Mouse (Mus musculus): Measurements from ENCODE around the gene Vkorc1. TPM values are rescaled to one million over a fixed set of nuclear protein-coding genes. Genes with fewer than 3 reads are reported as not detected.

Gene Vkorc1
- polyA plus RNA-seq, 1 experiment from 2014 or later = 81.7 TPM

- peaks cover 45% of the 10 kb centered on the region for H3K36me3 ChIP-seq
- no peak for ATAC-seq (ENCODE audit: insufficient number of reproducible peaks, insufficient read depth, low FRiP score, low TSS enrichment, low read depth)
- WGBS = 88% methylated on average over 12 of the region's 12 CpGs
Measured at GRCm38 (mm10) chr7:127915293-127915692, 19.9 kb upstream of the Vkorc1 start.

GRCm38 (mm10) chr7:127912938-127913337 lies 17.5 kb upstream of the Vkorc1 start:
- Histone ChIP-seq H3K4me2 (peak overlapping the region; percentile 68), H3K27me3 (no peaks in the 10 kb centered on the region), H3K36me3 (peaks cover 49% of the 10 kb centered on the region), H3K9ac (replicated peaks) (peak overlapping the region; percentile 76), H3K9me3 (no peaks in the 10 kb centered on the region), H3K27ac (peak overlapping the region; percentile 93), H3K4me1 (replicated peaks) (peaks cover 4% of the 10 kb centered on the region; the same call in 1 of the 2 replicates), H3K4me3 (replicated peaks) (peak overlapping the region; percentile 94)
- ATAC-seq (ENCODE audit: insufficient number of reproducible peaks, insufficient read depth, low FRiP score, low TSS enrichment, low read depth) = no peak
- 32% methylated on average over 4 of the region's 4 CpGs for WGBS

More at GRCm38 (mm10) chr7:127915293-127915692, 19.9 kb upstream of the Vkorc1 start:
- no peak overlapping the region for H3K4me2 ChIP-seq
- H3K9ac ChIP-seq (replicated peaks) = no peak overlapping the region
- H3K9me3 ChIP-seq = no peaks in the 10 kb centered on the region
- H3K27me3 ChIP-seq = no peaks in the 10 kb centered on the region
- no peak overlapping the region for H3K4me3 ChIP-seq (replicated peaks)
- peaks cover 4% of the 10 kb centered on the region; the same call in 1 of the 2 replicates for H3K4me1 ChIP-seq (replicated peaks)
- no peak overlapping the region for H3K27ac ChIP-seq

- Histone ChIP-seq H3K4me3 (replicated peaks) (peak within 1 kb of the TSS; percentile 94), H3K36me3 (peaks cover 50% of the 10 kb centered on the region), H3K27ac (peak within 1 kb of the TSS; percentile 93), H3K4me2 (peak within 1 kb of the TSS; percentile 68), H3K9me3 (no peaks in the 10 kb centered on the region), H3K27me3 (no peaks in the 10 kb centered on the region), H3K4me1 (replicated peaks) (peaks cover 4% of the 10 kb centered on the region; the same call in 1 of the 2 replicates), H3K9ac (replicated peaks) (peak within 1 kb of the TSS; percentile 76)
- ATAC-seq (ENCODE audit: insufficient number of reproducible peaks, insufficient read depth, low FRiP score, low TSS enrichment, low read depth) = peak; percentile 92
- WGBS = under 1% methylated on average over 40 of the region's 40 CpGs
Measured at GRCm38 (mm10) chr7:127912190-127912871, 16.9 kb upstream of the Vkorc1 start, which contains the start of gene Kat8. TSS of gene Kat8 (plus strand) at chr7:127912516.

GRCm38 (mm10) chr7:127908656-127909055 lies 13.2 kb upstream of the Vkorc1 start:
- WGBS = 93% methylated on average over 4 of the region's 4 CpGs
- ATAC-seq (ENCODE audit: insufficient number of reproducible peaks, insufficient read depth, low FRiP score, low TSS enrichment, low read depth) = no peak
- peaks cover 15% of the 10 kb centered on the region for H3K4me1 ChIP-seq (replicated peaks)
- H3K4me3 ChIP-seq (replicated peaks) = no peak overlapping the region
- H3K27me3 ChIP-seq = no peaks in the 10 kb centered on the region
- H3K36me3 ChIP-seq = peaks cover 52% of the 10 kb centered on the region
- H3K9ac ChIP-seq (replicated peaks) = no peak overlapping the region
- no peak overlapping the region for H3K27ac ChIP-seq
- H3K4me2 ChIP-seq = no peak overlapping the region
- H3K9me3 ChIP-seq = no peaks in the 10 kb centered on the region

- WGBS = 93% methylated on average over 12 of the region's 12 CpGs
- Histone ChIP-seq H3K4me2 (no peak overlapping the region), H3K27me3 (no peaks in the 10 kb centered on the region), H3K9me3 (no peaks in the 10 kb centered on the region), H3K4me3 (replicated peaks) (no peak overlapping the region), H3K9ac (replicated peaks) (no peak overlapping the region), H3K27ac (no peak overlapping the region), H3K36me3 (peaks cover 52% of the 10 kb centered on the region), H3K4me1 (replicated peaks) (peaks cover 11% of the 10 kb centered on the region)
- ATAC-seq (ENCODE audit: insufficient number of reproducible peaks, insufficient read depth, low FRiP score, low TSS enrichment, low read depth) = no peak
Measured at GRCm38 (mm10) chr7:127907939-127908338, 12.5 kb upstream of the Vkorc1 start.

- Histone ChIP-seq H3K4me2 (peak within 1 kb of the TSS; percentile 83), H3K9me3 (no peaks in the 10 kb centered on the region), H3K9ac (replicated peaks) (peak within 1 kb of the TSS; percentile 78), H3K27me3 (0 out of 2 replicates have a peak, but pooled peaks cover 2% of the 10 kb centered on the region), H3K4me3 (replicated peaks) (peak within 1 kb of the TSS; percentile 55), H3K4me1 (replicated peaks) (peaks cover 11% of the 10 kb centered on the region), H3K27ac (peak within 1 kb of the TSS; percentile 80), H3K36me3 (peaks cover 42% of the 10 kb centered on the region)
- ATAC-seq (ENCODE audit: insufficient number of reproducible peaks, insufficient read depth, low FRiP score, low TSS enrichment, low read depth) = peak; percentile 87
- 6% methylated on average over 38 of the region's 38 CpGs for WGBS
Measured at GRCm38 (mm10) chr7:127903971-127904796, 8.8 kb upstream of the Vkorc1 start, which contains the start of gene Bckdk. TSS of gene Bckdk (plus strand) at chr7:127904082.

GRCm38 (mm10) chr7:127901772-127902171 lies 6.4 kb upstream of the Vkorc1 start:
- no peak overlapping the region for H3K27ac ChIP-seq
- peaks cover 11% of the 10 kb centered on the region for H3K4me1 ChIP-seq (replicated peaks)
- H3K4me2 ChIP-seq = no peak overlapping the region
- H3K9ac ChIP-seq (replicated peaks) = no peak overlapping the region
- peaks cover 18% of the 10 kb centered on the region for H3K36me3 ChIP-seq
- 82% methylated on average over 2 of the region's 2 CpGs for WGBS
- no peak overlapping the region for H3K4me3 ChIP-seq (replicated peaks)
- 0 out of 2 replicates have a peak, but pooled peaks cover 2% of the 10 kb centered on the region for H3K27me3 ChIP-seq
- ATAC-seq (ENCODE audit: insufficient number of reproducible peaks, insufficient read depth, low FRiP score, low TSS enrichment, low read depth) = no peak
- no peaks in the 10 kb centered on the region for H3K9me3 ChIP-seq

GRCm38 (mm10) chr7:127899997-127900396 lies 4.6 kb upstream of the Vkorc1 start:
- WGBS = 47% methylated on average over 7 of the region's 7 CpGs
- peaks cover 8% of the 10 kb centered on the region for H3K4me1 ChIP-seq (replicated peaks)
- no peak overlapping the region for H3K4me3 ChIP-seq (replicated peaks)
- 0 out of 2 replicates have a peak, but pooled peaks cover 2% of the 10 kb centered on the region for H3K27me3 ChIP-seq
- H3K36me3 ChIP-seq = 0 out of 2 replicates have a peak, but pooled peaks cover under 1% of the 10 kb centered on the region
- H3K4me2 ChIP-seq = no peak overlapping the region
- no peak overlapping the region for H3K27ac ChIP-seq
- no peak for ATAC-seq (ENCODE audit: insufficient number of reproducible peaks, insufficient read depth, low FRiP score, low TSS enrichment, low read depth)
- no peak overlapping the region for H3K9ac ChIP-seq (replicated peaks)
- H3K9me3 ChIP-seq = no peaks in the 10 kb centered on the region

GRCm38 (mm10) chr7:127898179-127898956 lies 3.0 kb upstream of the Vkorc1 start:
- peaks cover 6% of the 10 kb centered on the region for H3K36me3 ChIP-seq
- H3K4me3 ChIP-seq (replicated peaks) = no peak overlapping the region
- WGBS = 32% methylated on average over 10 of the region's 10 CpGs
- ATAC-seq (ENCODE audit: insufficient number of reproducible peaks, insufficient read depth, low FRiP score, low TSS enrichment, low read depth) = no peak
- 0 out of 2 replicates have a peak, but pooled peaks cover 2% of the 10 kb centered on the region for H3K27me3 ChIP-seq
- no peak overlapping the region for H3K9ac ChIP-seq (replicated peaks)
- no peaks in the 10 kb centered on the region for H3K9me3 ChIP-seq
- no peak overlapping the region for H3K4me2 ChIP-seq
- no peak overlapping the region for H3K27ac ChIP-seq
- peaks cover 9% of the 10 kb centered on the region for H3K4me1 ChIP-seq (replicated peaks)

GRCm38 (mm10) chr7:127897542-127897941 lies 2.1 kb upstream of the Vkorc1 start:
- 85% methylated on average over 7 of the region's 7 CpGs for WGBS
- H3K4me1 ChIP-seq (replicated peaks) = peaks cover 9% of the 10 kb centered on the region

More at GRCm38 (mm10) chr7:127897542-127897941, 2.1 kb upstream of the Vkorc1 start:
- Histone ChIP-seq H3K27ac (no peak overlapping the region), H3K9me3 (no peaks in the 10 kb centered on the region), H3K9ac (replicated peaks) (no peak overlapping the region), H3K4me2 (no peak overlapping the region), H3K4me3 (replicated peaks) (no peak overlapping the region), H3K36me3 (peaks cover 14% of the 10 kb centered on the region), H3K27me3 (0 out of 2 replicates have a peak, but pooled peaks cover 2% of the 10 kb centered on the region)
- no peak for ATAC-seq (ENCODE audit: insufficient number of reproducible peaks, insufficient read depth, low FRiP score, low TSS enrichment, low read depth)
